Mouse (Mus musculus): ENCODE measurements at regions not wholly inside any gene's neighbourhood (a gene's known extent, or its start where the extent isn't known, plus 50 kb on each side); places are given as distances from the start of the nearest gene placed in this dataset.
"Not testable (repeated sequence)": the region's sequence is repeated elsewhere in the genome, so short reads cannot be mapped to it uniquely, and the experiment has no call there.

DNA sequence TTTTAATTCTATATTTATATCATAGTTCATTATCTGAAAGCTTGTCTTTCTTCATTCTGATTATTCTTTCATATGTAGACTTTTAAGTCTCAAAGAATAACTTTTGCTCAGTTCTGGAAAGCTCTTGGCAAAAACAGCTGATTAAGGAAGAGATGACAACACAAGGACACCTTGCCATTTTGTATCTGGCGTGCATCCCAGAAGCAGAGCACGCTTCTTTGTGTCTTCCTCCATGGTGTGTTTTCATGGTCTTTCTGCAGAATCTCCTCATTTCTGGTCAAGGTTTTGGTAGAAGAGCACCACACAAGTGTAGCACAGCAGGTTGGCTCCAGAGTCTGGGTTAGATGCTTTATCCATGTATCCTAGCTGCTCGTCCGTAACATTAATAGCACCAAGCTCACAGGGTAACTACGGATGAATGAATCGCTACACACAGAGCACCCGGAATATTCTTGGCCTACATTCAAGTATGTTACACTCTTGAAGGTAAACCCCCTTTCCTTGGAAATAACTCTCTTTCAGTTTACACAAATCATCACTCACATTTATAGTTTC, 148.9 kb upstream of the Ddhd1 start:
- no peak for DNase-seq (ENCODE audit: low spot score)

DNA sequence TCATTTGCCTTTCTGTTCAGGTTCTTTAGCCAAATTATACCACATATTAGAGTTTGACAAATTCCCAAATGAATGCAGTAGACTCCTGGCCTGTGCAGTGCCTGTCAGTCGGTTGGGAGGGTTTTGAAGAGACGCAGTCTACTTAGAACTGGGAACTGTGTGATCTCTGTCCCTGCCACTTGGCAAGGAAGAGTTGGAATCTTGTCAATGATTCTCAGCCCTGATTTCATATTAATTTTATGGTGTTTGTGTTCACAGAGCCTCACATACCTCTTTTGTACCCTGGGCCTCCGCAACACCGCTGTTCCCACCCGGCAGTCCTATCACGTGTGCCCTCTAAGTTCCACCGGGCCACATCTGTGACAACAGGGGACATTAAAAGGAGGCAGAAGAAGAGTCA, 149.8 kb upstream of the Ddhd1 start:
- DNase-seq (ENCODE audit: low spot score): no peak

DNA sequence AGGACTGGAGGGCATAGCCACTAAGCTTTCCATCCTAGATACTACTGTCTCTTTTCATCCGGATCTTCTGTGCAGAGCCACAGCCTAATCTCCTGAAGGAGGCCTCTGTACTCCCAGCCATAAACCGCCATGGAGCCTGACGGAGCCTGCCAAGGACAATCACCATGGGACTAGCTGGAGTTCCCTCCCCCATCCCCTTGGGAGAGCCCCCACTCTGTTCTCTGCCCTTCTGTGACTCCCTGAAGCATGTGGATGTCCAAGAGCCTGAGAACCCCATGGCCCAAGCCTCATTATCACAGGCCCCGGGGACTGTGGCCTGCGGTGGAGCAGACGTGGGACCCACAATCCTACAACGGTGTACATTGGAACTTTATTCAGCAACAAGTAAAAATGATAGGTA, 151.5 kb upstream of the Ddhd1 start:
- DNase-seq (ENCODE audit: low spot score): no peak

DNA sequence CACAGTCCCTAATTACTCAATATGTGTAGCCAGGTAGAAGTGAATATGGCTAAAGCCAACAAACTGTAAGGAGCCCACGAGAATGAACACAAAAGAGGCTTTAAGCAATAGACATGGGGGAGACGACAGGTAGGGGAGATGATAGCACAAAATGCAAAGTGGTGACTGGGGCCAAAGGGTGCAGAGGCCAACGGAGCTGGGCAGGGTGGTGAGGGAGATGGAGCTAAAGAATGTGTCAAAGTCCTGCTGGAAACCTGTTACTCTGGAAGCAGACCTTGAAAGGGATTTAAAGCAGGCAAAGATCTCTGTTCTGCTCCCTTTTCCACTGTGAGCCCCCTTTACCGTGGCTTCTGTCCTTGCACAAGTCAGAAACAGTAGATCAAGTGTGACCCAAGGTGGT, 152.2 kb upstream of the Ddhd1 start:
- DNase-seq (ENCODE audit: low spot score): no peak

DNA sequence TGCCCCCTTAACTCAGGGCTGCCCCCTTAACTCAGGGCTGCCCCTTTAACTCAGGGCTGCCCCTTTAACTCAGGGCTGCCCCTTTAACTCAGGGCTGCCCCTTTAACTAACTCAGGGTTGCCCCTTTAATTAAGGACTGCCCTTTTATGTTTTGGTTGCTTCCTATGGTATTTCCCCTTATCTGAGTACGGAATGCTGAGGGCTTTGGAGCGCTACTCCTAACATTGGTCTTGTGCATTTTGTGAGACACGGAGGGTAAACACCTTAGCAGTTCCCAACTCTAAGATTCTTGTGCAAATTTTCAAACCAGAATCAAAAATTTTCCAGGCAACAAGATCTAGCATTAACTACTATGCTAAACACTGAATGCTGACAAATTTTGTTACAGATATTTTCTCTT, 152.7 kb upstream of the Ddhd1 start:
- DNase-seq (ENCODE audit: low spot score): no peak

DNA sequence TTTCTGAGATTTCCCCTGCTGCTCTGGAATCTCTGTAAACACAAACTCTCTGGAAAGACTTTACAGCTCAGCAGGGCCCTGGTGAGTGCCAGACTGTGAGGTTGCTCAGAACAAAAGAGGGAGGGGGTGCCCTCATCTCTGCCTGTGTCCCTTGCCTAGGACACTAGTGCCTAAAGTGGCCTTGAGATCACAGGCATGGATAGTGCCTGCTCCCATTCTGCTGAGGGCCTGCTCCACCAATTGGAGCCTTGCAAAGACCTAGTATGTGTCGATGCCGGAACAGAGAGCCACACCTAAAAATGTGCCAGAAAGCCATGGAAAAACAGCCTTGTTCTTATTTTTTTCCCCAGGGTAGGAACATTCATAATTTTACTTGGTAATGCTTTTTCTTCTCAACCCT, 157.7 kb upstream of the Ddhd1 start:
- DNase-seq (ENCODE audit: low spot score): no peak

DNA sequence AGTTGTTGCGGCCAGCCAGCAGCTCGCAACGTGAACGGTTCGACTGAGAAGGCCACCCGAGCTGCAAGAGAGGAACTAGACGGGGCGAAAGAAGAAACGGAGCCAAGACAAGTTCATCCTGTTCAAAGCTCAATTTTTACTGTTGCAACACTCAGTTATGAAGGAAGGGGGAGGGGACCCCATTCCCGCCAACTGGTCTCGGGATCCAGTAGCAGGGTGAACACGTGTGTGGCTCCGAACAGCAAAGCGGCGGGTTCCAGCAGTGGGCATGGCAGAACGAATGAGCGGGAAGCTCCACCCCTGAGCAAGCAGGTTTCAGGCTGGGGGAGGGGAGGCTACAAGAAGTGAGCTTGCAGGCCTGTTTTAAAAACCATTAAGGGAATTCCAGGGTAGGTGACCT, 158.7 kb upstream of the Ddhd1 start:
- DNase-seq (ENCODE audit: low spot score): not testable (repeated sequence)

DNA sequence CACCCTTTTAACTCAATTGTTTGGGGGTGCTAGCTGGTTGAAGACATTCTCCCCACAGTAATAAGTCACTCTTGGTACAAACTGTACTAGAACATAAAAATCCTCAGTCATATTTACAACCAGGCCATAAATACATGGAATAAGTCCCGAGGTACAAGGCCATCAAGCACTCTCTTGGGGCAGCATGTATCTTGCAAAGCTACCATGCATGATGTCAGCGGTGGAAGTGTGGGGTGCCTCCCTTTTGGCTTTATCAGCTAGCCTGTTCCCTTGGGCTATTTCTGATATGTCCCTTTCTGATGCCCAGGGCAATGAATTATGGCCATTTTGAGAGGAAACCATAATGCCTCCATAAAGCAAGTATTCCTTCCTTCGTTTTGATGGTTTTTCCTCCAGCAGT, 159.8 kb upstream of the Ddhd1 start:
- no peak for DNase-seq (ENCODE audit: low spot score)

DNA sequence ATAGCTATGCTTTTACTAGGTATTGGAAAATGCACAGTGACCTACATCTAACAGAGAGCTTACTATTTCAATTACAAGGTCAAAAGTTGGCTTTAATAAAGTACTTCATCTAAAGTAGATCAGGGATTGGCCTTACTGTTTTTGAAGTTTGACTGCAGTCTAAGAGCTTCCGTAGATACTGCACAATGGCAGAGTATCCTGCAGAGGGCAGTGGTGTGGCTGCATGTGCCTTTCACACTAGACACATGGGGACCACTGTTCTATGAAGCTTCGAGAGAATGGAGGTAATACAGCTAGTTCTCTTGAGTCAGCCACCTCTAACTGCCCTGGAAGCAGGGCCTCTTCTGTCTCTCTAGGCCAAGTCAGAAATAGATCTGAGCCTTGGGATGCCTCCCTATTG, 166.7 kb upstream of the Ddhd1 start:
- no peak for DNase-seq (ENCODE audit: low spot score)

DNA sequence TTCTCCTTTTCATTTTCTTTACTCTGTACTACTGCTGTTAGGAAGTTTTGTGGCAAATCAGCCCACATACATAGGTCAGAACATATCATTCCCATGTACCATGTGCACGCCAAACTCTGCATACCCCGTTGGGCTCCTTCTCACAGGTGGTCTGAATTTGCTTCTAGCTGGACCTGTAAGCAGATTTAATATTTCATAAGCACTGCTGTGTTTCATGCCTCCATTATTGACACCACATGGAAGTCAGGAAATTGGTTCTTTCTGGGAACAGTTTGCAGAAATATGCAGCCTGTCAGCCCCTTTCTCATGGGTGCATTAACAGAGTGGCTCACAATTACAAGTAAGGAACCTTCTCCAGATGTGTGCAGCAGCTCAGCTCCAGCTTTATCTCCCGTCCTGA, 168.1 kb upstream of the Ddhd1 start:
- no peak for DNase-seq (ENCODE audit: low spot score)

DNA sequence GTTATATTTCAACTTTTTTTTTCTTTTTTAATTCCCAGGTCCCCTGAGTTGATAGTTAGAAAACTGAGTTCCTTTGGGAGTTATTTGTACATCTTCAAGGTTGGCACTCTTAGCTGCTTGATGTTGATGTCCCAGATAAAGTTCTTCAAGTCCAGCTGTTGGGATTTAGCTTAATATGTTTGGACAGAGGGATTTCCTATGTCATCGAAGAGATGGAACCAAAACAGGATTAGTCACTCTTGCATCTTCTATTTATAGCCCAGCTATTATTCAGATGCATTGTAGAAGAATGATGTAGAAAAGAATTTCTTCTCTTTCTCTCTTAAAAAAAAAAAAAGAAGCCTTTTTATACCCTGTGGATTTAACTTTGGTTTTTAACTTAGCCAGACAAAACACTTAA, 169.2 kb upstream of the Ddhd1 start:
- no peak for DNase-seq (ENCODE audit: low spot score)

DNA sequence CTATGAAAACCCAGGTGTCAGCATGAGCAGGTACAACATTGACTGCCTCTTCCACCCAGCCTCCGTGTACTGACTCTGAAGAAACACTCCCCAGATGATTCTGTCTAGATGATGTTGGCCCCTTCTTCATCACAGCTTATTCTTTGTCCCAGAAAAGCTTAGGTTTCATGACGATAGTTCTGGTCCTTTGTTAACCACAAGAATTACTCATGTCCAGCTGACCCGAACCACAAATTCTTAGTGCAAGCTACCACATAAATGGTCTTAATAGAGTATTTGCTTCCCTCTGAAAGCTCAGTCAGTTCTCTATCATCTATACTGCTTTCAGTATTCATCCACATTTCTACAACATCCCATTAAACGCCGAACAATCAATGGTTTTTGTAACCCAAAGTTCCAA, 172.5 kb upstream of the Ddhd1 start:
- no peak for DNase-seq (ENCODE audit: low spot score)

DNA sequence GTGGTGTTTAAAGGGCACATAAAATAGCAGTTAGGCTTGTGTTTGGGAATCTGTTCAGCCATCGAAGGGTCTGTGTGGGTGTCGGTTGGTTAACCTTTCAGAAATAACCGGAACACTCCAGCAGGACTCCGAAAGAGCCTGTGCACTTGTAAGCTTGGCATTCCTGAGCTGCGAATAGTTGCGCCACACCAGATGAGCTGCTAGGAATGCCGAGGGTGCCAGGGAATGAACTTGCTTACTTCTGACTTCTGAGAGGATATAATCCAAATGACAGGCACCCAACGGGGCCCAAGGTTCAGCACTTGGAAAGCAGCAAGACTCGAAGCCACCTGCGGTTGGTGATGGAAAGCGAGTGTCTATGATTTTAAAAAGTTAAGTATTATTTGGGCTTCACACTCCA, 179.1 kb upstream of the Ddhd1 start:
- DNase-seq (ENCODE audit: low spot score): no peak

DNA sequence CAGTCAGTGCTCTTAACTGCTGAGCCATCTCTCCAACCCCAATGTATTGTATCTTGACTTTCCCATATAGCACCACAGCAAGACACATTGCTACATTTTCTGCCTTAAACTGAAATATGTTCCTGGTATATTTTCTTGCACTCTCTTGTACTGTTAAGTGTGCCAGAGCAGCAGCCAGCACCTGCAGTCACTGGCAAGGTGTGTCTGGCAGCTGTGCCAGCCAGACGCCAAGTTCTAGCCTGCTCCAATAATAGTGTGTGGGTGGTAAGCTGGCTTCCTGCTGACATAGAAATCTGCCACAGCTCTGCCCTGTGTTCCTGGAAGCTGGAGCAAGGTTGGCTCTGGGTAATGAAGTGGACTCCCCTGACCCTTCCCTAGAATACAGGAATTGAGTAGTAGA, 185.9 kb upstream of the Ddhd1 start:
- no peak for DNase-seq (ENCODE audit: low spot score)

DNA sequence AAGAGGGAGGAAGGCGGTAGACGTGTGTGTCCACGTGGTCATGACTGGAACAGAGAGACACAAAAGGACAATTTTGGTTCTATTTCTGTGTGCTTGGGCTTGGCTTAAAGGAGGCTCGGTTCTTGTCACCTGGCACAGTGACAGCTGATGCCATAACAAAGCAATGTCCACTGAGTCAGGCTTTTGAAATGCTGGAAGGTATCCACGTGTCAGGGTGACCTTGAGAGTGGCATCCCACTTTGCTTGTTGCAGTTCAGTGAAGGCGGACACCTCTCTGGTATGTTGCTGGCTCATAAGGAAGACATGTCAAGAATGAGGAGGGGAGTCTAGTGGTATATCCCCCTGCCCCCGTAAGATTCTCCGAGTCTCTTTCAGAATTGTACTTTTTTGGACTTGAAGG, 192.6 kb upstream of the Ddhd1 start:
- no peak for DNase-seq (ENCODE audit: low spot score)

DNA sequence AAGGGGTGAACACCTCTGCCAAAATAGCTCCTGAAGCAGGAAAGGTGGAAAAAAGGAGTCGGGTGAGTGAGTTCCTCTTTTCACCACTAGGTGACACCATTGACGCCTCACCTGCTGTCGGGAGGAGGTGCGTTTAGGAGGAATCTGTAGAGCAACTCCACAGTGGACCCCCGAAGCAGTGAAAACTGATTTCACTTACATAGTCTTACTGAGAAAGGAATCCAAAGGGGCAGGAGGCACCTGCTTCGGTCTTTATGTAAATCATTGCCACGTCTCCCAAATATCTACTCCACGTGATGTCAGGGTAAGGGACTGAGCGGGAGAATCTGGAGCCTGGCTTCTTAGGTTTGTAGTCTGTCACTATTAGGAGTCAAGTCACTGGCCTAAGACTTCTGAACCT, 220.5 kb upstream of the Ddhd1 start:
- peak; percentile 46 for DNase-seq (ENCODE audit: low spot score)

DNA sequence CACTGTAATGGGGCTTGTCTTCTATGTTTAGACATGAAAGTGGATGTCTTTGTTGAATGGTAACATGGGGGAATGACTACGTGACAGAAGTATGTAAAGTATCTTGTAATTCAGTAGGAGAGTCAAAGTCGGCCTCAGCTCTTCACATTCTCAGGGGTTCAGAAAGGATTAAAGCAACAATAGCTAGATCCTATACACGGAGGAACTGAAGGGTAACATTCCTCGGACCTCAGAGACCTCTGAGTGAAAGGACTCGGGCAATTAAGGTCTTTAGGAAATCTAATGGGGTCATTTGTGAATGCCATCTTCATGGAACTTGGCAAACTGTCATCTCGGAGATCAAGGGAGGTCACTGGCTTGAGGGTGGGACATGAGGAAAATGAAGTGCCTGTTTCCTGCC, 262.8 kb upstream of the Ddhd1 start:
- no peak for DNase-seq (ENCODE audit: low spot score)

DNA sequence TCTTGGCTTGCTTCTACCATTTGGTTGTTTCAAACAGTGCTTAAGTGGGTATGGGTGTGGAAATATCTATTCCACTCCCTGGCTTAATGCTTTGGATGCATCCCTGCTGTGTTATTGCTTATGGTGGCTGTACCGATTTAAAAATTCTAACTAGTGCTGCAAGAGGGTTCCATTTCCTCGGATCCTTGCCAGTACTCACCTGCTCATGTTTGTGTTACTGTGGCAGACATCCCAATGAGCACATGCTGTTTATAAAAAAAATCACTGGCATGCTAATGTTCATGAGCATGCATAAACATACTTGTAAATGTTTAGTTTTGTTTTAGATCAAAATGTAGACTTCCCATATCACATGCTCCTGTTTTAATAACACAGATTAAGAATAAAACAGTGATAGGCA, 285.6 kb upstream of the Ddhd1 start:
- no peak for DNase-seq (ENCODE audit: low spot score)

DNA sequence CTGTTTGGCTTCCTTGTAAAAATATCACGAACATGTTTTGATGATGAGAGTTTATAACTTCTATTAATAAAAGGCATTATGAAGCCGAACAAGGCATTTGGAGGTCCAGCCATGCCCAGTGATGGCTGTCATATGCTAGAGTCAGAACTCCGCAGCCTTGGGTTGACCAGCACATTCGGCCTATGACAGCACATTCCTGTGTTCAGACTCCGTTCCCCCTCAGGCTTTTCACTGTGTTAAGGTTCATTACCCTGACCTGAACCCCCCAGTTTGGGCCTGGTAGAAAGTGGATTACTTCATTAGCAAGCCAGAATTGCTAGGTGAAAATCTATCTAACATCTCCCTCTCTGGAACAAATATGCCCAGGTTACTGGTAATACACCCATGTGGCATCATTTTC, 286.2 kb upstream of the Ddhd1 start:
- DNase-seq (ENCODE audit: low spot score): no peak

DNA sequence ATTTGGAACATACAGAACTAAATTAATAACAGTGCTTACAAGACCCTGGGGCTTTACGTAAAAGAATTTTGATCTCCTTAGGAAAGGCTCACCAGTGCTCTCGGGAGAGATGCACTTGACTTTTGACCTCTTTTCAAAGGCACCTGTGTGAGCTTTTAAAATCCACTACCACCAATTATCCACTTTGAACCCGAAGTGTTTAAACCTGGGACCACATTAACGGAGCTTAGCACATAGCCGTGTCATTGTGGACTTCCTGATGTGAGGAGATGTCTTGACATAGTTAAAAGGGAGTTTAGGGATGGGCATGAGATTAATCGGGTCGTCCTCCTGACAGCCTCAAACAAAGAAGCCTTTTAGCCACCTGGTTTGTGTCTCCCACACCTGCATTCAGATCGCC, 286.6 kb upstream of the Ddhd1 start:
- DNase-seq (ENCODE audit: low spot score): no peak

DNA sequence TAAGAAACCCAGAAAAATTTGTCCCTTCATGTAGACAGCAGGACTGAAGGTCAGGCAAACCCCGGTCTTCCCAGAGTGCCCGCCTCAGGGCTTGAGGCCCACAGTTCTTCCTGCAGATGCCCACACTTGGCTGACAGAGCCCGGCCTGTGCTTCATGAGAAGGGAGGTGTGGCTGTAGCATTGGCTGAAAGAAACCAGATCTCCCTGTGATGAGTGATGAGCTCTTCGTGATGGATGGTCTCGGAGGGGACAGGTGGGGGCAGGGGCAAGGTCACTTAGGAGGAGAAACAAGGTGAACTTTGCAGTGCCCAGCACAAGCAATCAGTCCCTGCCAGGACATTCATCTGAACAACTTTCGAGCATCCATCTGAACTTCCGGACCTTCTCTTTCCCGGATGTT, 298.7 kb upstream of the Ddhd1 start:
- DNase-seq (ENCODE audit: low spot score): no peak

DNA sequence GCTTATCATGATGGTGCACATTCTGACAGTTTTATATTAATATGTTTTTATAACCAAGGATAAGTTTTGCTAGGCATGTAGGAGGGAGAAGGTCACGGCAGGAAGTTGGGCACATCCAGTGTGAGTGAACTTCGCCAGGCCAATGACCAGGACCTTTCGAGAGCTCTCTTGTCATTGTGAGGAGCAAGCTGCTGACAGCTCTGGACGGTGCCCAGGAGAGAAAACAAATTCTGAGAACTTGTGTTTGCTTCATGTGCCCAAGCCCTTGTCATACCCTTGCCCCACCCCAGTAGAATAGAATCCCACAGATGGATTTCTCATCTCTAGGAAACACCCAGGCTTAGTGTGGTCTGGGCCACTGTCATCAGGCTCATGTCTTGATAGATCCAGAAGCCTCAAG, 304.5 kb upstream of the Ddhd1 start:
- DNase-seq (ENCODE audit: low spot score): no peak

DNA sequence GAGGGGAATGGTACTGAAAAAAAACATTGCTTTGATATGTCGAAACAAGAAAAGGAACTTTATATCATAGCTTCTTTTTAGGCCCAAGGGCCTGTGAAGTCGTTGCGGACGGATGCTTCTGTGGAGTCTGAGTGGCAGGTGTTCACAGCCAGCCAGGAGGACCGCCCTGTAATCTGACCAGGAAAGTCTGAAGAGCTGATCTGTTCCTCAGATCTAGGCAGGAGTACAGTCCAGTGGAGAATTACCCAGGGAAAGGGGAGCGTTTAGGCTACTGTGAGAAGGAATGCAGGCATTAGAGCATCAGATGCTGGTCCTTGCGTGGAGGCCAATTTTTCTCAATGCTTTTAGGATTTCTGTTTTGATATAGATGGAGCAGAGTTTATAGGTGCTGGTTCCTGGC, 306.1 kb upstream of the Ddhd1 start:
- DNase-seq (ENCODE audit: low spot score): no peak

DNA sequence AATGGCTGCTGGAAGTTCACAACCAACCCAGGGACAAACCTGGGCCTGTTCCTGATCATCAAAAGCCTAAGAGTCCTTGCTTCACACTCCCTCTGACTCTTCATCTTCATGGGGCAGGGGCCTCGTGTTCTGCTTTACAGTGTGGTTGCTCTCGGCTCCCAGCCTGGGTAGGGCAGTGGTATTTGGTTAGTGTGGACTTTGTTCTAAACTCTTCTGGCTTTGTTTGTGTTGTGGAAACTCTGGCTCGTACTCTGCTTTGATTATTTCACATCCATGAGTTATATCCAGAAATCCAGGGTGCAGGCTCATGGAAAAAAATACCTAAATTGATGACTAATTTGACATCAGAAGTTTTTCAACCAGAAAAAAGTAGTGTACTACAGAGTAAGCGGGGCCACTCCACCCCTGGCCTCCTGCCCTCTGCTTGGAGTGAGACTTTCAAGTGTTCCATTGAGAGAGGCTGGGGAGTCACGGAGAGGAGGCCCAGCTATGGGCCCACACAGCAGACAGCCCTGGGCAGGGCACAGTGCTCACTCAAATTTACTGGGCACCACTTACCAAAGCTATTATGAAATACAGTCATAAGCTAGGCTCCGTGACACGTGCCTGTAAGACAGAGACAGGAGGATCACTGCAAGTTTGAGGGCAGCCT, 325.4 kb upstream of the Ddhd1 start:
- DNase-seq (ENCODE audit: low spot score): peak; percentile 45

Data from urinary bladder, postnatal 14 days (tissue).